Mouse (Mus musculus) intestine, postnatal 0 days (tissue): ENCODE data around the gene Rlbp1. TPM values are rescaled to one million over a fixed set of nuclear protein-coding genes. Genes with fewer than 3 reads are reported as not detected.
A peak's percentile ranks its signal among the peaks of the same experiment; 100 is the strongest.

ENCODE experiments used
- ATAC-seq: fragments of 200-750 bp; cut with Nextera tagmentation; 2 replicates; pipeline ENCODE4 v1.8.0; 2017; ENCODE audit warnings: mild to moderate bottlenecking, moderate TSS enrichment, moderate library complexity
- H3K27ac ChIP-seq: fragments of 300-500 bp; sonication (generic); 2 replicates; pipeline ENCODE4 v1.5.1; 2014; ENCODE audit warnings: mild to moderate bottlenecking, low read depth, low read length, moderate library complexity
- H3K27me3 ChIP-seq: fragments of 300-500 bp; sonication (generic); replicated peaks from 2 replicates; pipeline ENCODE4 v1.6.1; 2014; ENCODE audit warnings: low read length, mixed read lengths; ENCODE audit not compliant: control insufficient read depth, insufficient read depth
- H3K36me3 ChIP-seq: fragments of 300-500 bp; sonication (generic); 2 replicates; pipeline ENCODE4 v1.6.1; 2014; ENCODE audit warnings: mild to moderate bottlenecking, moderate library complexity; ENCODE audit not compliant: control insufficient read depth, insufficient read depth
- H3K4me1 ChIP-seq: fragments of 300-500 bp; sonication (generic); replicated peaks from 2 replicates; pipeline ENCODE4 v1.6.1; 2014; ENCODE audit warnings: antibody characterized with exemption, low read length, mixed read lengths; ENCODE audit not compliant: control insufficient read depth, insufficient read depth
- H3K4me2 ChIP-seq: fragments of 300-500 bp; sonication (generic); replicated peaks from 2 replicates; pipeline ENCODE4 v1.6.1; 2014; ENCODE audit warnings: low read depth, mild to moderate bottlenecking, moderate library complexity
- H3K4me3 ChIP-seq: fragments of 300-500 bp; sonication (generic); 2 replicates; pipeline ENCODE4 v1.5.1; 2014; ENCODE audit warnings: low read depth, low read length
- H3K9ac ChIP-seq: fragments of 300-500 bp; sonication (generic); 2 replicates; pipeline ENCODE4 v1.6.1; 2014; ENCODE audit warnings: mild to moderate bottlenecking, low read depth, low read length
- H3K9me3 ChIP-seq: fragments of 300-500 bp; sonication (generic); 2 replicates; pipeline ENCODE4 v1.6.1; 2016; ENCODE audit warnings: mixed run types; ENCODE audit not compliant: control insufficient read depth
- CTCF ChIP-seq: sonication (generic); IDR thresholded peaks from 2 replicates; pipeline ENCODE4 v1.5.1; 2016; ENCODE audit warnings: low read depth, mild to moderate bottlenecking, control low read depth, antibody characterized with exemption, moderate library complexity
- WGBS: fragments of 180-500 bp; shearing (Covaris S2); extraction: QIAGEN DNeasy Blood & Tissue Kit; methylation state at CpG from one replicate; pipeline ENCODE4 v1.1.7; 2014; 5-methylcytosine and 5-hydroxymethylcytosine counted together
- polyA plus RNA-seq: library from polyadenylated mRNA; unstranded; fragments of >200 nt; fragmentation: Nextera tagmentation; extraction: Ambion mirVana; gene quantifications from 2 replicates; pipeline ENCODE4 v1.2.1, GENCODE M21; 2015

The Rlbp1 gene
- polyA plus RNA-seq, 1 experiment from 2014 or later: 0.20 TPM

DNA sequence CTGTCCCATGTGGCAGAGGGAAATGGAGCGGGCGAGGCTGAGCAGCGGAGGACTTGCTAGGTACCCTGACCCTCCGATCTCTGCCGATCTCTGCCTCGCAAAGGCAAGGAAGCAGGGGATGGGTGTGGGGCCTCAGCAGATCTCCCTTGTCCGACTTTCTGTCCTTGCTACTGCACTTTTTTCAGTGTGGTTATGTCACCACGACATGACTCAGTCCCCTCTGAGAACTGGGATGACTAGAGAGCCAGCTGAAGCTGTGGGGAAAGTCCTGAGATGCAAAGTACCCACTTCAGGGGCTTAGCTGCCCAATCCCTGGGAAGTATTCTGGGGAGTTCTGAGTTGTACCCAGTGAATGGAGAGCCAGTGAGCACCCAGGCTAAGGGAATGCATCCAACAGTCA, 292 bp upstream of the Rlbp1 start:
- Histone ChIP-seq H3K27ac (no peak overlapping the region), H3K36me3 (no peaks in the 10 kb centered on the region), H3K9me3 (no peaks in the 10 kb centered on the region), H3K4me1 (no peaks in the 10 kb centered on the region), H3K9ac (no peak overlapping the region), H3K27me3 (no peaks in the 10 kb centered on the region), H3K4me3 (no peak overlapping the region), H3K4me2 (no peak overlapping the region)
- TF ChIP-seq CTCF: no peak
- no peak for ATAC-seq
- WGBS: 73% methylated on average over 8 of the region's 8 CpGs

- no peak for TF ChIP-seq CTCF
- Histone ChIP-seq H3K4me3 (no peak overlapping the region), H3K9ac (no peak overlapping the region), H3K9me3 (no peaks in the 10 kb centered on the region), H3K4me2 (no peak overlapping the region), H3K36me3 (no peaks in the 10 kb centered on the region), H3K27ac (no peak overlapping the region), H3K27me3 (0 out of 2 replicates have a peak, but pooled peaks cover 5% of the 10 kb centered on the region), H3K4me1 (no peaks in the 10 kb centered on the region)
- ATAC-seq: no peak
- 84% methylated on average over 10 of the region's 10 CpGs for WGBS
Observed at GRCm38 (mm10) chr7:79376516-79377275, 10.2 kb downstream of the Rlbp1 start.

DNA sequence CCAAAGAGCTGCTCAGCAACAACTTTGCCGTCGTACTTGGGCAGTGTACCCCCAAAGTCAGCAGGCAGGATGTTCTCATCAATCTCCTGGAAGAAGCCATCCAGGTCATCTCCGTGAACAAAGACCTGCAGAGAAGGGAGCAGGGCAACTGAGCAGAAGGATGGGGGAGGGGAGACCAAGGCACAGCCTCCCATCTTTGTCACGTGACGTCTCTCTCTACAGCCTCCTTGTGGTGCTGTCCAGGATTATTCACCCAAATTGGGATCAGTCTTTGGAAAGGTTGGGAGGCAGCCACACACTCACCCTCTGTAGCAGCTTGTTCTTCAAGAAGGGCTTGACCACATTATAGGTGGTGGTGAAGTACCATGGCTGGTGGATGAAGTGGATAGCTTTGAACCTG, 11.3 kb downstream of the Rlbp1 start:
- Histone ChIP-seq H3K36me3 (no peaks in the 10 kb centered on the region), H3K9me3 (no peaks in the 10 kb centered on the region), H3K4me2 (no peak overlapping the region), H3K27ac (no peak overlapping the region), H3K9ac (no peak overlapping the region), H3K4me3 (no peak overlapping the region), H3K4me1 (no peaks in the 10 kb centered on the region), H3K27me3 (0 out of 2 replicates have a peak, but pooled peaks cover 5% of the 10 kb centered on the region)
- WGBS: 78% methylated on average over 5 of the region's 5 CpGs
- ATAC-seq: no peak
- no peak for TF ChIP-seq CTCF

GRCm38 (mm10) chr7:79374017-79374416, 12.8 kb downstream of the Rlbp1 start:
- 0 out of 2 replicates have a peak, but pooled peaks cover 5% of the 10 kb centered on the region for H3K27me3 ChIP-seq
- no peaks in the 10 kb centered on the region for H3K4me1 ChIP-seq
- no peak for TF ChIP-seq CTCF
- no peaks in the 10 kb centered on the region for H3K9me3 ChIP-seq
- no peak overlapping the region for H3K4me2 ChIP-seq
- H3K4me3 ChIP-seq: no peak overlapping the region
- no peaks in the 10 kb centered on the region for H3K36me3 ChIP-seq
- no peak overlapping the region for H3K27ac ChIP-seq
- no peak overlapping the region for H3K9ac ChIP-seq
- ATAC-seq: no peak

- WGBS: 30% methylated on average over 10 of the region's 10 CpGs
- Histone ChIP-seq H3K27me3 (0 out of 2 replicates have a peak, but pooled peaks cover 5% of the 10 kb centered on the region), H3K9me3 (no peaks in the 10 kb centered on the region), H3K9ac (no peak overlapping the region), H3K36me3 (no peaks in the 10 kb centered on the region), H3K4me2 (no peak overlapping the region), H3K4me3 (no peak overlapping the region), H3K27ac (no peak overlapping the region), H3K4me1 (no peaks in the 10 kb centered on the region)
- peak; percentile 98 for TF ChIP-seq CTCF
- ATAC-seq: peak; percentile 75
Observed at GRCm38 (mm10) chr7:79371321-79371879, 15.4 kb downstream of the Rlbp1 start.

DNA sequence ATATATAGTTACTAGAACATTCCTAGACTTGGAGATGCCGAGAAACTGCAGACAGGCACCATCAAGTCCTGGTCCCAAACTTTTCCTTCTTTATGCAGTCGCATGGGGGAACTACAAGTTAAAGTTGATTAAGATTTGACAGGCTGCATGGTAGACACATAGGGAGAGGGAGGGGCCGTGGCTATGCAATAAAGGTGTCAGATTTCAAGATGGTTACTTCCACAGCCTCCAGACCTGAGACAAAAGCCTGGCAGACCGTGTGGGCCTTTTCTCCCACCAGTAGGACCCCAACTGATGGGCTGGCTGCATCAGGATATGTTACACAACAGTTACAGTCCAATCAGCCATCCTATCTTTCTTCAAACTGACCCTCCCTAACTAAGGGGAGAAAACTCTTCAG, 17.4 kb downstream of the Rlbp1 start:
- Histone ChIP-seq H3K4me1 (no peaks in the 10 kb centered on the region), H3K27me3 (0 out of 2 replicates have a peak, but pooled peaks cover 5% of the 10 kb centered on the region), H3K27ac (no peak overlapping the region), H3K36me3 (peaks cover 9% of the 10 kb centered on the region; the same call in 1 of the 2 replicates), H3K4me3 (no peak overlapping the region), H3K9ac (no peak overlapping the region), H3K9me3 (no peaks in the 10 kb centered on the region), H3K4me2 (no peak overlapping the region)
- WGBS: 30% methylated on average over 4 of the region's 4 CpGs
- ATAC-seq: no peak
- no peak for TF ChIP-seq CTCF
